Mouse (Mus musculus) retina, adult 2 months (tissue): Measurements from ENCODE around the gene Traf2.
"Not testable (repeated sequence)": the region's sequence is repeated elsewhere in the genome, so short reads cannot be mapped to it uniquely, and the experiment has no call there.

Experiments
- DNase-seq: peaks from one replicate; pipeline ENCODE4 v3.0.0-alpha.2; 2012; ENCODE audit warnings: low read depth, low spot score

The Traf2 gene

GRCm38 (mm10) chr2:25575432-25576027 is 28.8 kb upstream of the Traf2 start:
- DNase-seq = no peak

- DNase-seq = peak; percentile 94
These were observed 28.1 kb upstream of the Traf2 start, which contains the start of the genes Mamdc4 and Phpt1 for GRCm38 (mm10) chr2:25574579-25575431. Gene Mamdc4, minus strand, starts transcription at chr2:25574845. Gene Phpt1, minus strand, starts transcription at chr2:25575224.

- DNase-seq = no peak
These were observed 27.4 kb upstream of the Traf2 start for GRCm38 (mm10) chr2:25574136-25574535.

- no peak for DNase-seq
These were observed 26.3 kb upstream of the Traf2 start for GRCm38 (mm10) chr2:25573068-25573467.

GRCm38 (mm10) chr2:25571221-25571620 is 24.5 kb upstream of the Traf2 start:
- DNase-seq = no peak

- no peak for DNase-seq
These were observed 22.6 kb upstream of the Traf2 start for GRCm38 (mm10) chr2:25569323-25569722.

- DNase-seq = no peak
These were observed 21.8 kb upstream of the Traf2 start for GRCm38 (mm10) chr2:25568473-25569019.

GRCm38 (mm10) chr2:25566558-25566957 is 19.8 kb upstream of the Traf2 start:
- no peak for DNase-seq

GRCm38 (mm10) chr2:25565741-25566140 is 19.0 kb upstream of the Traf2 start:
- no peak for DNase-seq

GRCm38 (mm10) chr2:25561946-25562345 is 15.2 kb upstream of the Traf2 start:
- no peak for DNase-seq

- no peak for DNase-seq
These were observed 13.8 kb upstream of the Traf2 start for GRCm38 (mm10) chr2:25560551-25560950.

- no peak for DNase-seq
These were observed 12.0 kb upstream of the Traf2 start for GRCm38 (mm10) chr2:25558774-25559173.

- no peak for DNase-seq
These were observed 11.2 kb upstream of the Traf2 start for GRCm38 (mm10) chr2:25557964-25558360.

GRCm38 (mm10) chr2:25557221-25557963 is 10.7 kb upstream of the Traf2 start, which contains the start of gene Edf1:
Gene Edf1, plus strand, starts transcription at chr2:25557847.
- DNase-seq = peak; percentile 83

GRCm38 (mm10) chr2:25556296-25556695 is 9.6 kb upstream of the Traf2 start:
- no peak for DNase-seq

- not testable (repeated sequence) for DNase-seq
These were observed 8.7 kb upstream of the Traf2 start for GRCm38 (mm10) chr2:25555479-25555878.

GRCm38 (mm10) chr2:25553171-25553786 is 6.5 kb upstream of the Traf2 start:
- not testable (repeated sequence) for DNase-seq

- DNase-seq = no peak
These were observed 4.4 kb upstream of the Traf2 start for GRCm38 (mm10) chr2:25551186-25551585.

- DNase-seq = no peak
These were observed 2.6 kb upstream of the Traf2 start for GRCm38 (mm10) chr2:25549021-25549991.
